Mouse (Mus musculus): ENCODE measurements around the gene Psmc5.

- TF ChIP-seq CTCF (IDR thresholded peaks at IDR 0.05; ENCODE audit: low read depth, low read length) (no peak), POLR2A (IDR thresholded peaks at IDR 0.05; ENCODE audit: borderline replicate concordance, low read depth, low read length) (no peak)
These were observed 9.6 kb downstream of the Psmc5 start for GRCm38 (mm10) chr11:106265570-106265969.
